Mouse (Mus musculus) CD4-positive naive resting alpha-beta T cell, adult 76 days (primary cell): ENCODE measurements around the gene Pllp. TPM values are rescaled to one million over a fixed set of nuclear protein-coding genes. Genes with fewer than 3 reads are reported as not detected.

Experiments used
- total RNA-seq: library from RNA; stranded (reverse); gene quantifications from one replicate; pipeline ENCODE4 v1.2.4, GENCODE M21; 2023

The Pllp gene
- total RNA-seq: not detected

DNA sequence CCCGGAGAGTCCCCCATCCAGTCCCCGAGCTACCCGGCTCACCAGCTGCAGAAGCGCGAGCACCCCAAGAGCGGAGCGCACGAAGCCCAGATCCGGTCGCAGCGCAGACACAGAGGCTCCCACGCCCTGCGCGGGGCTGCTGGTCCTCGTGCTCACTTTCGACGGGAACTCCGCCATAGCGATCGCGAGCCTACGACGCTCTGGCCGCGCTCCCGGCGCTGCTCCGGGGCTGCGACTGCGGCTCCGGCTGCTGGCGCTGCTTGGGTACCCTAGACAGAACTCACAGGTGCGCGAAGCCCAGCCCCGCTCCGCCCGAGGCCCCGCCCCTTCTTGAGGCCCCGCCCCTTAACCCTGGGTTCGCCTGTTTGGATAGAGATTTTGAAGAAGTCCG, at the start of gene Pllp:
Gene Pllp, minus strand, starts transcription at position 285 of the 391 bp plus-strand sequence.

DNA sequence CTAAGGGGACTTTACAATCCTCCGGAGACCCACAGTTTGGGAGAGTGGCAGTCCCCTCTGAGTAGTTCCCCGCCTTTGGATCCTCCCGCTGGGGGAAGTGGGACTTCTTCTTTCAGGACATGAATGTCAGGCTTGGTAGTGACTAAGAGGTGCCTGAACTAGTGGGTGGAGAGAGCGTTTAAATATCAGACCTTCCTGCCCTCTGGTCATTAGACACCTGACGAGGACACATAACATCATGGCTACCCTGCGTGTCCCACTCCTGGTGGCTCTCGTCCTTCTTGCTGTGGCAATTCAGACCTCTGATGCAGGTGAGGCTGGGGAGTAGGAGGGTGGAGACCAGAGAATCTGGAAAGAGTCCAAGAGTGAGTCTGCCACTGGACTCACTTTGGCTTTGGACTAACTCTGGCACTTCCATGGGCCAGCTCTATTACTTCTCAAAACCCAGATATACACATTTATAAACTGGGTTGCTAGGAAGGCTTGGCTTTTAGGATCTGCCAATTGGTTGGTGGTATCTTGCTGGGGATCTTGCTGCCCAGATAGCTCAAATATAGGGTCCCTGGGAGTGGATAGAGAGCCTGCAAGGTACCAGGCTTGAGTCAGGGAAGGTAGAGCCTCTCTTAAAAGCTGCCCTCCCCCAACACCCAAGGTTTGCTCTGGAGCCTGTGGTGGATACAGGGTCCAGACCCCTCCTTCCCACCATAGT, 49.6 kb upstream of the Pllp start, which contains the start of gene Ccl22:
Gene Ccl22, plus strand, starts transcription at position 115 of the 709 bp plus-strand sequence.

DNA sequence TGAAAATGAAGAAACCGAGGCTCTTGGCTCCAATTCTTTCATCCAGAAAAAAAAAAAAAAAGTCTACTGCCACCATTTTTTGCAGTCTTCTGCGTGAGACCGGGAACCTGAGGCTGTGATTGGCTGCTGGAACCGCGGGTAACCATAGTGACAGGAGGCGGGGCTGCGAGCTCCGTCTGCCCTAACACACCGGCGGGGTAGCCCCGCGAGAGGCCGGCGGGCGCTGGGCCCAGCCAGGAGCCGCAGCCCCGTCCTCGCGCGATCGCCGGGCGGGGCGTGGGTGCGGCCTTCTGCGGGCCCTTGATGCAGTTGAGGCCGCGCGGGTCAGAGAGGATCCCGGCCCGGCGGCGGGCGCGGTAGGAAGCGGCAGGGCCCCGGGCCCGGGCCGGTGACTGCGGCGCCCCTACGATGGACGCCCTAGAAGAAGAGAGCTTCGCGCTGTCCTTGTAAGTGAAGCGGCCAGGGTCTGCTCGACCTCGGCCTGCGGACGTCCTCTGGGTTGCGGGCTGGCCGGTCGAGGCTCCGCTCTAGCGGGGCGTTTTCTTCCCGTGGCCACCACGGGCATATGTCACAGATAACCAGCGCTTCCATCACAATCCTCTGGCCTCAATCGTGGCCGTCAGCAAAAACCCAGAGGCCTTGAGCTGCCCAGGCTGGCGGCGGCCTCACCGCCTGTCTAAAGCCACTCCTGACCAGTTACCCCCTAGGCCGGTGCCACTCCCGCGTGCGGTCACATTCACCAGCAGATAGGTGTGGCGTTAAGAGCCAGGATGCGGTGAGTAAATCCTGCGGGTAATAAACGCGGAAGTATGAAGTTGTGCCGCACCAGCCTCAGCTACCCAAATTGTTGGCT, 29.4 kb downstream of the Pllp start, which contains the start of gene Arl2bp:
Gene Arl2bp, plus strand, starts transcription at position 145 of the 853 bp plus-strand sequence.

Other genes with a start within 250 kb of the Pllp start
- gene Cpne2, start 163.3 kb downstream of the Pllp start, total RNA-seq: 1.1 TPM
- gene Rspry1, start 94.3 kb downstream of the Pllp start, total RNA-seq: 28.3 TPM
- gene Fam192a, start 94.3 kb downstream of the Pllp start, total RNA-seq: 24.7 TPM
- 143 TPM for gene Arl2bp, start 29.7 kb downstream of the Pllp start, total RNA-seq
- not detected for gene Ccl22, start 49.3 kb upstream of the Pllp start, total RNA-seq
- gene Cx3cl1, start 75.7 kb upstream of the Pllp start, total RNA-seq: not detected
- gene Ccl17, start 114.2 kb upstream of the Pllp start, total RNA-seq: not detected
- 36.1 TPM for gene Coq9, start 142.0 kb upstream of the Pllp start, total RNA-seq
- 50.1 TPM for gene Ciapin1, start 142.1 kb upstream of the Pllp start, total RNA-seq
- gene Polr2c, start 161.2 kb upstream of the Pllp start, total RNA-seq: 56.7 TPM
- 1.5 TPM for gene Dok4, start 180.1 kb upstream of the Pllp start, total RNA-seq
- 1.6 TPM for gene Ccdc102a, start 221.8 kb upstream of the Pllp start, total RNA-seq
- 1.9 TPM for gene Adgrg5, start 227.4 kb upstream of the Pllp start, total RNA-seq